Mouse (Mus musculus) embryonic facial prominence, embryonic 12.5 days (tissue): ENCODE measurements around the gene B4galt1. TPM values are rescaled to one million over a fixed set of nuclear protein-coding genes. Genes with fewer than 3 reads are reported as not detected.
A peak's percentile ranks its signal among the peaks of the same experiment; 100 is the strongest.

ENCODE experiments used
- ATAC-seq: fragments of 200-750 bp; cut with Nextera tagmentation; 2 replicates; pipeline ENCODE4 v1.8.0; 2017; ENCODE audit not compliant: insufficient number of reproducible peaks, insufficient read depth, low FRiP score, low TSS enrichment
- H3K27ac ChIP-seq: fragments of 300-500 bp; sonication (generic); 2 replicates; pipeline ENCODE4 v1.5.1; 2016; ENCODE audit warnings: mild to moderate bottlenecking
- H3K27me3 ChIP-seq: fragments of 300-500 bp; sonication (generic); 2 replicates; pipeline ENCODE4 v1.6.1; 2016; ENCODE audit warnings: mild to moderate bottlenecking, moderate library complexity
- H3K36me3 ChIP-seq: fragments of 300-500 bp; sonication (generic); 2 replicates; pipeline ENCODE4 v1.6.1; 2016; ENCODE audit warnings: mild to moderate bottlenecking
- H3K4me1 ChIP-seq: fragments of 300-500 bp; sonication (generic); 2 replicates; pipeline ENCODE4 v1.6.1; 2016
- H3K4me2 ChIP-seq: fragments of 300-500 bp; sonication (generic); replicated peaks from 2 replicates; pipeline ENCODE4 v1.6.1; 2016; ENCODE audit warnings: mild to moderate bottlenecking, moderate library complexity
- H3K4me3 ChIP-seq: fragments of 300-500 bp; sonication (generic); 2 replicates; pipeline ENCODE4 v1.5.1; 2016; ENCODE audit warnings: mild to moderate bottlenecking
- H3K9ac ChIP-seq: fragments of 300-500 bp; sonication (generic); 2 replicates; pipeline ENCODE4 v1.6.1; 2016; ENCODE audit warnings: mild to moderate bottlenecking, moderate library complexity
- H3K9me3 ChIP-seq: fragments of 300-500 bp; sonication (generic); 2 replicates; pipeline ENCODE4 v1.6.1; 2016; ENCODE audit warnings: mild to moderate bottlenecking, moderate library complexity
- WGBS: fragments of 180-500 bp; shearing (Covaris S2); methylation state at CpG from one replicate; pipeline ENCODE4 v1.1.7; 2016; 5-methylcytosine and 5-hydroxymethylcytosine counted together
- polyA plus RNA-seq: library from polyadenylated mRNA; unstranded; fragments of >200 nt; fragmentation: Nextera tagmentation; extraction: Ambion mirVana; gene quantifications from 2 replicates; pipeline ENCODE4 v1.2.1, GENCODE M21; 2016

The B4galt1 gene
- polyA plus RNA-seq, 1 experiment from 2014 or later, result 37.9 TPM

DNA sequence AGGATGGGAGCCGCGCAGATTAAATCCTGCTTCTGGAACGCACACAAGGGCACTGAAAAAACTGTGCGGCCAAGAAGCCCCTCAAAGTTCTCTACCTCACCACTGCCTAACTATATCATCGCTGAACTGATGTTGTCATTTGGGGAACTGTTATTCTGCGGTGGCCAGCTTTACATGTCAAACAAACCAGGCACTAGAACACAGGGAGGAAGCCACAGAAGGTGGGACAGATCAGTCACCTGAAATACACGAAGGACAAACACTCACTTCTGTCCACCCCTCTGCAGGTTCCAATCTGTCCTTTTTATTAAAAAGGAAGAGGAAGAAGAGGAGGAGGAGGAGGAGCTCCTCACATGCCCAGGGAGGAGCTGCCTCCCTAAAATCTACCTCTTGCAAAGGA, 29.3 kb downstream of the B4galt1 start:
- no peak overlapping the region for H3K4me3 ChIP-seq
- H3K9ac ChIP-seq, result no peak overlapping the region
- H3K36me3 ChIP-seq, result peaks cover 13% of the 10 kb centered on the region; the same call in 1 of the 2 replicates
- 97% methylated on average over 7 of the region's 7 CpGs for WGBS
- no peaks in the 10 kb centered on the region for H3K9me3 ChIP-seq
- 0 out of 2 replicates have a peak, but pooled peaks cover 2% of the 10 kb centered on the region for H3K4me1 ChIP-seq
- no peaks in the 10 kb centered on the region for H3K27me3 ChIP-seq
- no peak overlapping the region for H3K27ac ChIP-seq
- H3K4me2 ChIP-seq, result no peak overlapping the region
- no peak for ATAC-seq

DNA sequence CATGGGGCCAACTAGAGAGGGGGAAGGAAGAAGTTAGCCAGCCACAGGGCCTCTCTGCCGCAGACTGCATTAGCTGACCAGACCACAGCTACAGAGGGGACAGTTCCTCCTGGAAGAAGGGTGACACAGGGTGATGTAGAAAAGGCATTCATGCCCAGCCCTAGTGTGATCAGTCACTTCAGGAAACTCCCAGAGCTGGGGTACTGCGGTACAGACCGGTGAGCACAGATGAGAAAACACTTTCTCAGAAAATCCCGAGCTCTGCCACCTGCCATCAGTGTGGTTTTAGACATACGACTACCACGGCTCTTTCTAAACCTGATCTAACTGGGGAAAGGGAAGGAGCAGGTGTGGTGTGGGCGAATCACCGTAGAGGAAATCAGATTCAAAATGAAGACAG, 30.1 kb downstream of the B4galt1 start:
- Histone ChIP-seq H3K4me2 (no peak overlapping the region), H3K27me3 (no peaks in the 10 kb centered on the region), H3K4me1 (no peaks in the 10 kb centered on the region), H3K9me3 (no peaks in the 10 kb centered on the region), H3K27ac (no peak overlapping the region), H3K4me3 (no peak overlapping the region), H3K9ac (no peak overlapping the region), H3K36me3 (peaks cover 13% of the 10 kb centered on the region; the same call in 1 of the 2 replicates)
- no peak for ATAC-seq
- 85% methylated on average over 8 of the region's 8 CpGs for WGBS

DNA sequence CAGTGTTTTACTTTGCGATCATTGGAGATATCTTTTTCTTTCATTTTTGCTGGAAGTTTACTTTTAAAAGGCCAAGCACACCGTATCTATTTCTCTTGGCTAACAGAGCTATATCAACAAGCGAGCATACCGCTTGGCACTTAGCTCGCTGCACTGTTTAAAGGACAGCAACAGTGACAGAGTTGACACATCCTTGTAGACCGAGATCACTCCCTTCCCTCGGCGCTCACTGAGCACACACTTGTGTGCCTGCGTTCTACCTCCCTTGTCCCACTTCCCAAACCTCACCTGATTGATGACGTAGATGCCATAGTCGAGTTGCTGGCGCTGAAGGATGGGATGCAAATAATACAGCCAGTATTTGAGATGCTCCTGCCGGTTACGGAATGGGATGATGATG, 30.7 kb downstream of the B4galt1 start:
- Histone ChIP-seq H3K9ac (no peak overlapping the region), H3K4me2 (no peak overlapping the region), H3K27ac (no peak overlapping the region), H3K9me3 (no peaks in the 10 kb centered on the region), H3K36me3 (peaks cover 18% of the 10 kb centered on the region), H3K27me3 (no peaks in the 10 kb centered on the region), H3K4me1 (no peaks in the 10 kb centered on the region), H3K4me3 (no peak overlapping the region)
- WGBS, result 93% methylated on average over 14 of the region's 14 CpGs
- ATAC-seq, result no peak

DNA sequence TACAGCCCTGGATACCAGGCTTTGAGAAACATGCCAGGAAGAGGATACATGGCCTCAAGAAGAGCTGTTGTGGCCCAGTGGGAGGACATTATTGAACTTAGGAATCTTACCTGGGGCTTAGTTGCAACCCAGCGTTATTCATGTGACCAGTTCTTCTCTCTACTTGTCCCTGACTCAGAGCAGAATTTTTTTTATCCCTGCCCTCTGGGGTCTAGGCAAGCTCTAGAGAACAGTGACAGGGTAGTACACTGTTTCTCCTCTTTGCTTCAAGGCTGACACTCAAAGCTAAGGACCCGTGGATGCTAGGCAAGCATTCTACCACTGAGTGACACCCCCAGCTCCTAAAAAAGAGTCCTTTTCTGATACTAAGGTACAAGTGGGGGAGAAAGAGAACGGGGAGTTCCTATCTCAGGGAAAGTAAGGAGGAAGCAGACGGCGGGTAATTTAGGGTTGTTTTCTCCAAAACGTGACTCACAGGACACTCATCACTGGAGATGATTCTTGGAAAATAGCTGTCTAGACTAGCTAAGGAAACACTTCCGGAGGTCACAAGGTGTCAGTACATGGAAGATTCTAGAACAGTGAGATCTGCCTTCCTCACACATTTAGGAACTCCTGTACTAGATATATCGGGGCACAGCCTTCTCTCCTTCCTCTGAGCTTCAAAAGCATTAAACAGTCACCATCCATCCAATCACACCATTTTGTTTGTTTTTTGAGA, 32.3 kb downstream of the B4galt1 start:
- ATAC-seq, result no peak
- no peak overlapping the region for H3K4me2 ChIP-seq
- no peak overlapping the region for H3K9ac ChIP-seq
- H3K27me3 ChIP-seq, result no peaks in the 10 kb centered on the region
- H3K36me3 ChIP-seq, result peaks cover 20% of the 10 kb centered on the region
- 79% methylated on average over 8 of the region's 8 CpGs for WGBS
- no peaks in the 10 kb centered on the region for H3K4me1 ChIP-seq
- no peaks in the 10 kb centered on the region for H3K9me3 ChIP-seq
- H3K27ac ChIP-seq, result no peak overlapping the region
- no peak overlapping the region for H3K4me3 ChIP-seq

DNA sequence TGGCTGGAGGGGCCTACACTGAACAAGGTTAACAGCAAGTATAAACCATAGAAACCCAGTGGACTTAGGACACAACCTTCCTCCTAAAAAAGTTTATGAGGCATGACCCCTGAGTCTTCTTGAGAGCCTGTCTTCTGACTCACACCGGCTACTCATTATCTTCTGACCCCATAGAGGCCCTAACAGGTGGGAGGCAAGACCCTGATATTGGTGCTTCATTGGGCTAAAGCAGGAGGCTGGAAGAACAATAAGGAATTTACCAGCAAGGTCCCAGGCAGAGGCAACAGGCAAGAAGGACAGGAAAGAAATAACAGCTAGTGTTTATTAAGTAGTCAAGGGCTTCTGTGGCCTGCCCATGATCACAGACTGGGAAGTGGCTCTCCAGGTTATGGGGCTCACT, 32.9 kb downstream of the B4galt1 start:
- H3K27me3 ChIP-seq, result no peaks in the 10 kb centered on the region
- no peaks in the 10 kb centered on the region for H3K4me1 ChIP-seq
- no peak overlapping the region for H3K27ac ChIP-seq
- WGBS, result 91% methylated on average over 1 of the region's 1 CpGs
- ATAC-seq, result no peak
- peaks cover 20% of the 10 kb centered on the region for H3K36me3 ChIP-seq
- H3K9me3 ChIP-seq, result no peaks in the 10 kb centered on the region
- no peak overlapping the region for H3K4me2 ChIP-seq
- H3K4me3 ChIP-seq, result no peak overlapping the region
- no peak overlapping the region for H3K9ac ChIP-seq

DNA sequence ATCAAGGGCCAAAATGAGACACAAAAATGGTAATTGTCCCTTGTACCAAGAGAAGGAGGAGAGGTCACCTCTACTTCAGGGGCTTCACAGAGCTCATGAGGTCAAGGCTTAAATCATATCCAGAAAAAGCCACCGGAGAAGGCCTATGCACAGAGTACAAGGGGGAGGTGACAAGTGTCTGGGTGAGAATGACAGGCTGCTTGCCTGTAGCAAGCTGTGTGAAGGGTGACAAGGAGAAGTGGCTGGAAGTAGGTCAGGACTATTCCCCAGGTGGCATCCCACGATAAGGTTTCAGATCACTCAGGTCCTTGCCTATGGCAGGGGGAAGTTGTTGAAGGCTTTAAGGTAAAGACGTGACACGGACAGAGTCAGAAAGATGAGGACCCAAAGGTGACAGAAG, 33.8 kb downstream of the B4galt1 start:
- Histone ChIP-seq H3K36me3 (peaks cover 20% of the 10 kb centered on the region), H3K9ac (no peak overlapping the region), H3K4me1 (no peaks in the 10 kb centered on the region), H3K27me3 (no peaks in the 10 kb centered on the region), H3K4me2 (no peak overlapping the region), H3K9me3 (no peaks in the 10 kb centered on the region), H3K27ac (no peak overlapping the region), H3K4me3 (no peak overlapping the region)
- ATAC-seq, result no peak
- 93% methylated on average over 4 of the region's 4 CpGs for WGBS

DNA sequence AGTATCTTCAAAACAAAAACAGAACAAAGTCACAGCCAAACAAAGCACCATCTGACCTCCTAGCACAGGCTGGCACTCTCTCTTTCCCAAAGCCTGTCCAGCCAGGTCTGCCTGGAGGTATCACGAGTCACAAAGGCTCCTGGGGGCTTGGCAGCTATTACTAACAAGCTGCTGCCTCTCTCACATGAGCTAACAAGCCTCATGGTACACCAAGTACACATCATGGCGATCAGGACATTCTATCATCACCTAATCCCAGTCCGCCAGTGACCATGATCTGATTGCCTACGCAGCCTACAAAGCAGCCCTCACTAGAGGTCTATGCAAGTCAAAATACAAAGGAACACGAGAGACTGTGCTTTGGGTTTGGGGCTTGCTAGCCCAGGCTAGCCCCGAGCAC, 34.7 kb downstream of the B4galt1 start:
- Histone ChIP-seq H3K9ac (no peak overlapping the region), H3K27ac (no peak overlapping the region), H3K9me3 (no peaks in the 10 kb centered on the region), H3K27me3 (no peaks in the 10 kb centered on the region), H3K4me1 (no peaks in the 10 kb centered on the region), H3K36me3 (peaks cover 22% of the 10 kb centered on the region), H3K4me3 (no peak overlapping the region), H3K4me2 (no peak overlapping the region)
- WGBS, result 90% methylated on average over 6 of the region's 6 CpGs
- ATAC-seq, result no peak

DNA sequence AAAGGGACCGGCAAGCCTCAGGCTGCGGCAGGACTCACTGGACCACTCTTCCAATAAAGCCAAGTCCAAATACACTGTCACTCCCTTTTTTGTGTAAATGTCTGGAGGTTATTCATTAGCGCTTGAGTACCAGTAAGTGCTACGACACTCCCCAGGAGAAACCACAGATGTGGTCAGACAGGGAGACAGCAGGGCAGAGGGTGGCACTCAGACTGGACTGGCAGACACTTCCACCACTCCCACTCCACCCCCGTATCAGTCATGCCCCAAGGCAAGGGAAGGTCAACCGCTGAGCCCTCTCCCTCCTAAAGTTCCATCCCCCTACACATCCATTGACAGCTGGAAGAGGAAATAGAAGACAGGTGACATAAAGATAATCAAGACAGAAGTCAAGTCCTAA, 35.4 kb downstream of the B4galt1 start:
- no peaks in the 10 kb centered on the region for H3K4me1 ChIP-seq
- H3K9me3 ChIP-seq, result no peaks in the 10 kb centered on the region
- no peaks in the 10 kb centered on the region for H3K27me3 ChIP-seq
- 67% methylated on average over 6 of the region's 6 CpGs for whole genome bisulfite sequencing
- H3K4me3 ChIP-seq, result no peak overlapping the region
- peaks cover 22% of the 10 kb centered on the region for H3K36me3 ChIP-seq
- H3K27ac ChIP-seq, result no peak overlapping the region
- H3K9ac ChIP-seq, result no peak overlapping the region
- no peak overlapping the region for H3K4me2 ChIP-seq
- ATAC-seq, result no peak

DNA sequence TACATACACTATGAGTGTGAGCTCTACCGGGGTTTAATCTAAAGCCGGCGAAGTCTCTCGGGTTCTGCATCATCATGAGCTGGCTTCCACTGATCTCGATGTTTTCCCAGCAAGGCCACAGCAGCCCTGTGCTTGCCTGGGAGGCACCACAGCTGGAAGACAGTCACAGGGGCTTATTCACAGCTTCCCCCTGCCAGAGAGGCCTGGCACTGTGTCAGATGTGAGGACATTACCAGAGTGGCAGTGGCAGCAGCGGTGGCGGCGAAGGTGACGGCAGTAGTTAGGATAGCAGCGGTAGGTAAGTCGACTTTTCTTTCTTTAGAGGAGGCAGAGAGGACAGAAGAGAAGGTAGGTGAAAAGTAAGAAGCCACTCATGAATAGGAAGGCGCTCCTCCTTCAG, 35.9 kb downstream of the B4galt1 start:
- Histone ChIP-seq H3K9me3 (no peaks in the 10 kb centered on the region), H3K27ac (no peak overlapping the region), H3K4me2 (no peak overlapping the region), H3K27me3 (no peaks in the 10 kb centered on the region), H3K4me1 (no peaks in the 10 kb centered on the region), H3K4me3 (no peak overlapping the region), H3K9ac (no peak overlapping the region), H3K36me3 (peaks cover 23% of the 10 kb centered on the region)
- no peak for ATAC-seq
- 81% methylated on average over 12 of the region's 12 CpGs for WGBS

DNA sequence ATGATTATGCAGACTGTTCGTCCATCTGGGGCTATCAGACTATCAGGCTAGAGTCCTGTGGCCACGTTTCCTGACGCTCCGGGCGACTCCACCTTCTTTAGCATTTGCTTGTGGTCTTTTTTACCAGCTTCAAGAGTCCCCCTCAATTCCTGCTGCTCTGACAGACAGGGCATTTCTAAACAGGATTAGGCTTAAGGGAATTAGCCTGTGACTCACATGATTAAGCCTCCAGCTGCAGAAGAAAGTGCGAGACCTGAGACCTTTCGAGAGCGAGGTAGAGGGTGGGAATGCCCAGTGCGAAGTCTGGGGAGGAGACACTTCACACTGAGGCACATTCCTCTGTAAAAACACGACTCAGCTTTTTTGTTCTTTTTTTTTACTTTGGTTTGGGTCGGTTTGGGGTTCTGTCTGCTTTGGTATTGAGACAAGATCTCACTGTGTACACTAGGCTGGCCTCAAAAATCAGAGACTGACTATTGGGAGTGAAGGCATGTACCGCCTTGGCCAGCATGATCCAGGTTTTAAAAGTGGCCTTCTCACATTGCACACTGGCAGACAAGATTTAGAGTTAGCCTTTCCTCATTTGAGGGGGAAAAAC, 37.9 kb downstream of the B4galt1 start:
- Histone ChIP-seq H3K4me2 (no peak overlapping the region), H3K9me3 (no peaks in the 10 kb centered on the region), H3K4me1 (no peaks in the 10 kb centered on the region), H3K4me3 (no peak overlapping the region), H3K27me3 (no peaks in the 10 kb centered on the region), H3K27ac (peak overlapping the region; percentile 20), H3K36me3 (peaks cover 22% of the 10 kb centered on the region), H3K9ac (no peak overlapping the region)
- peak; percentile 35; the same call in 1 of the 2 replicates for ATAC-seq
- whole genome bisulfite sequencing, result 32% methylated on average over 12 of the region's 12 CpGs

DNA sequence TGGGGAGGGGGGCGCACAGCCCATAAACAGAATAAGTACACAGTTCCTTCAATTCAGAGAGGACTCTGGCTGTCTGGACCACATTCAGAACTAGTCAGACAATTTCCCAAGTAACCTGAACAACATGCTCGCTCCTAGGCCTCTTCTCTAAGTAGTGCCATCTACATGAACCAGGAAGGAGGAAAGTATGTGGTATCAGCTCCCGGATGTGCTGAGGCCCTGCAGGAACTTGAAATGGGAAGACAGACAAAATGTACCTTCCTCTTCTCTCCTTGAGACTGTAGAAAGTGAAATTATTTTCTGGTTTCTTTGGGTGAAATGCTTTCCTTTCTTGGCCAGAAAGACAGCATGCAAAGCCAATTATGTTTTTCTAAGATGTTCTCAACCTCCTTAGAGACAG, 38.7 kb downstream of the B4galt1 start:
- no peak overlapping the region for H3K4me2 ChIP-seq
- WGBS, result 81% methylated on average over 3 of the region's 3 CpGs
- H3K27me3 ChIP-seq, result no peaks in the 10 kb centered on the region
- H3K9ac ChIP-seq, result no peak overlapping the region
- no peaks in the 10 kb centered on the region for H3K9me3 ChIP-seq
- peaks cover 22% of the 10 kb centered on the region for H3K36me3 ChIP-seq
- H3K27ac ChIP-seq, result no peak overlapping the region
- H3K4me3 ChIP-seq, result no peak overlapping the region
- no peak for ATAC-seq
- H3K4me1 ChIP-seq, result no peaks in the 10 kb centered on the region

DNA sequence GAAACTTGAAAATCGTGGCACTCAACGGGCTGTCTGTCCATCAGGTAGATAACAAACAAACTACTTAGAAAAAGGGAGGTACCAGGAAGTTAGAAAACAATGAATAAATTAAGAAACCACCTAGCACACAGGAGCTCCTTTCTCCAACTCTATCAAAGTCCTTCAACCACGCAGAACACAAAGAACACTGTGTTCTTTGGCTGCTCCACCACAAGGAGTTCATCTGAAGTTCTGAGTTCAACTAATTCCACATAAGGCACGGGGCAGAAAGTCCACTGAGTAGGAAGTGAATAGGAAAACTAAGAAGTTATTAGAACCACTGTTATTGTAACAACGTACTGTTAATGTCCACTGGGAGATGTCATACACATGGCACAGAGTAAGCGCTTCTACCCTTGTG, 39.4 kb downstream of the B4galt1 start:
- WGBS, result 83% methylated on average over 6 of the region's 6 CpGs
- ATAC-seq, result no peak
- no peaks in the 10 kb centered on the region for H3K27me3 ChIP-seq
- H3K9ac ChIP-seq, result no peak overlapping the region
- H3K4me3 ChIP-seq, result no peak overlapping the region
- no peaks in the 10 kb centered on the region for H3K9me3 ChIP-seq
- H3K4me2 ChIP-seq, result no peak overlapping the region
- H3K27ac ChIP-seq, result no peak overlapping the region
- H3K36me3 ChIP-seq, result peaks cover 25% of the 10 kb centered on the region
- no peaks in the 10 kb centered on the region for H3K4me1 ChIP-seq
